Mouse (Mus musculus) brain, embryonic 14.5 days (tissue): ENCODE results near the gene Olfr612.

Experiments used
- CTCF ChIP-seq: fragments of 200-500 bp; IDR thresholded peaks from 2 replicates; pipeline ENCODE4 v1.5.1; 2012; ENCODE audit warnings: inconsistent platforms, mild to moderate bottlenecking, moderate library complexity, borderline replicate concordance; ENCODE audit not compliant: insufficient read depth, insufficient read length; ENCODE audit errors: extremely low read depth
- POLR2A ChIP-seq: fragments of 200-500 bp; IDR thresholded peaks from 2 replicates; pipeline ENCODE4 v1.6.1; 2012; ENCODE audit warnings: mild to moderate bottlenecking, inconsistent platforms, borderline replicate concordance; ENCODE audit not compliant: poor library complexity, insufficient read depth, insufficient read length, severe bottlenecking; ENCODE audit errors: extremely low read depth

GRCm38 (mm10) chr7:103547774-103548173 lies 5.3 kb upstream of the Olfr612 start, which contains the start of gene Olfr613:
- TF ChIP-seq CTCF (no peak), POLR2A (no peak)
